Comparison of ENCODE assay signal across 21 mouse cellular contexts in genomic region chr17:64723162-64723561, GRCm38 (mm10).
DNase-seq lines count a peak whose midpoint lies in the region; TF ChIP-seq lines count a peak whose summit lies in the region.
"Had no signal": no experiment of that assay in that cellular context is flagged by ENCODE, and none has a peak within 500 bp of the region (broad histone marks: within the 10 kb centered on the region; RNA-seq: fewer than 3 reads in every experiment).

No protein-coding gene starts in this region.

- dilution Hi-C loops in CH12.LX (cut with MboI; ENCODE audit: extremely low pct_ligation_motif_present, extremely low pct_unique_long_range_greater_than_20kb, low sequenced_read_pairs) = no loop called here

- intact Hi-C loops in left cerebral cortex, postnatal 4 days (cut with DNase I) = no loop called here

- no peak for TF ChIP-seq CTCF in CH12.LX (conservative IDR thresholded peaks at IDR 0.05 in 1 of 2, IDR thresholded peaks at IDR 0.05 in 1 of 2; ENCODE audit: low read depth in 2 of 2, low read length in 2 of 2)

- no peak for TF ChIP-seq POLR2A in CH12.LX (IDR thresholded peaks at IDR 0.05; ENCODE audit: low read depth, low read length)

- no peak for TF ChIP-seq EP300 in CH12.LX (IDR thresholded peaks at IDR 0.05; ENCODE audit: low read length)

- in situ Hi-C loops in CH12.LX (cut with MboI; ENCODE audit: low pct_ligation_motif_present, low pct_unique_long_range_greater_than_20kb, low sequenced_read_pairs) = no loop called here

- no peak overlapping the region for H3K27ac ChIP-seq in CH12.LX (ENCODE audit: insufficient read depth, low read depth)
- H3K27ac ChIP-seq: heart, embryonic 10.5 days; limb, embryonic 10.5 days; midbrain, embryonic 13.5 days; neural tube, embryonic 15.5 days had no signal

- no peak overlapping the region for H3K4me3 ChIP-seq in CH12.LX (replicated peaks in 1 of 3; ENCODE audit: low read depth in 2 of 3, low read length in 2 of 3, poor library complexity in 1 of 3)
- H3K4me3 ChIP-seq: heart, embryonic 10.5 days; limb, embryonic 10.5 days; midbrain, embryonic 13.5 days; myocyte; neural tube, embryonic 15.5 days had no signal

- H3K4me1 ChIP-seq in CH12.LX (ENCODE audit: control insufficient read depth in 1 of 2, insufficient read depth in 2 of 2) = peaks cover 0 to 12% of the 10 kb centered on the region in 2 experiments; a peak in 1 of 4 replicates
- H3K4me1 ChIP-seq: limb, embryonic 10.5 days; midbrain, embryonic 13.5 days; neural tube, embryonic 15.5 days had no signal

- H3K36me3 ChIP-seq in CH12.LX (replicated peaks in 1 of 2; ENCODE audit: control insufficient read depth in 1 of 2, insufficient read depth in 1 of 2, low read length in 1 of 2) = peaks cover 3 to 46% of the 10 kb centered on the region in 2 experiments
- H3K36me3 ChIP-seq: midbrain, embryonic 13.5 days had no signal

- H3K9me3 ChIP-seq in CH12.LX (replicated peaks; ENCODE audit: low read length) = no peaks in the 10 kb centered on the region
- H3K9me3 ChIP-seq: heart, embryonic 10.5 days; limb, embryonic 10.5 days; midbrain, embryonic 13.5 days; neural tube, embryonic 15.5 days had no signal

- H3K4me2 ChIP-seq in CH12.LX (ENCODE audit: insufficient read depth, low read depth, poor library complexity, severe bottlenecking) = no peak overlapping the region
- H3K4me2 ChIP-seq: midbrain, embryonic 13.5 days; neural tube, embryonic 15.5 days had no signal

- DNase-seq in A20 (ENCODE audit: low read depth, low spot score) (peak; percentile 28), CH12.LX (ENCODE audit: extremely low read depth) (peak; percentile 24)
- DNase-seq in induced T-regulatory cell, adult 2 months (ENCODE audit: low read depth) = peak; percentile 20
- DNase-seq in naive thymus-derived CD4-positive, alpha-beta T cell, adult 2 months (ENCODE audit: low read depth) = peak; percentile 24
- DNase-seq in gastrocnemius, postnatal 25 days = no peak
- DNase-seq in lung, postnatal 25 days (ENCODE audit: low spot score) = no peak
- DNase-seq in left cerebral cortex, postnatal 4 days = no peak
- DNase-seq: cerebellum, adult 9-10 months; gastrocnemius, postnatal 14 days; kidney, adult 9 months; kidney, postnatal 25 days; lung, adult 2 months; lung, postnatal 36 days; retina, postnatal 1 day; right cerebral cortex, postnatal 4 days; thymus, postnatal 4 days had no signal

- no peak for TF ChIP-seq RAD21 in CH12.LX (IDR thresholded peaks at IDR 0.05; ENCODE audit: low read depth, low read length)

- H3K27me3 ChIP-seq in CH12.LX (replicated peaks) = no peaks in the 10 kb centered on the region
- H3K27me3 ChIP-seq: midbrain, embryonic 13.5 days; neural tube, embryonic 15.5 days had no signal

- H3K9ac ChIP-seq in CH12.LX (ENCODE audit: insufficient read depth, low read depth) = no peak overlapping the region
- H3K9ac ChIP-seq: midbrain, embryonic 13.5 days; neural tube, embryonic 15.5 days had no signal

- no peaks in the 10 kb centered on the region for H3K79me2 ChIP-seq in CH12.LX (replicated peaks; ENCODE audit: control insufficient read depth, extremely low read depth, insufficient read depth, poor library complexity, severe bottlenecking)

TF ChIP-seq in CH12.LX, 34 proteins besides CTCF, POLR2A, EP300 and RAD21:
- TF ChIP-seq BHLHE40 (IDR thresholded peaks at IDR 0.05; ENCODE audit: low read depth, low read length) = no peak
- TF ChIP-seq ZMIZ1 (IDR thresholded peaks at IDR 0.05; ENCODE audit: low read depth, low read length) = no peak
- TF ChIP-seq CHD2 (IDR thresholded peaks at IDR 0.05; ENCODE audit: low read length) = no peak
- TF ChIP-seq NELFE (IDR thresholded peaks at IDR 0.05; ENCODE audit: low read depth, low read length) = no peak
- TF ChIP-seq USF2 (conservative IDR thresholded peaks at IDR 0.05; ENCODE audit: low read depth, low read length) = no peak
- TF ChIP-seq RCOR1 (conservative IDR thresholded peaks at IDR 0.05; ENCODE audit: low read depth, low read length) = no peak
- no peak for TF ChIP-seq TCF12 (IDR thresholded peaks at IDR 0.05; ENCODE audit: low read depth, low read length)
- TF ChIP-seq ELF1 (IDR thresholded peaks at IDR 0.05; ENCODE audit: low read depth, low read length) = no peak
- no peak for TF ChIP-seq USF1 (IDR thresholded peaks at IDR 0.05; ENCODE audit: low read depth, low read length)
- TF ChIP-seq KAT2A (IDR thresholded peaks at IDR 0.05; ENCODE audit: insufficient replicate concordance, low read length) = no peak
- no peak for TF ChIP-seq MAX (IDR thresholded peaks at IDR 0.05; ENCODE audit: low read length)
- TF ChIP-seq PAX5 (IDR thresholded peaks at IDR 0.05; ENCODE audit: low read length) = no peak
- TF ChIP-seq HCFC1 (IDR thresholded peaks at IDR 0.05; ENCODE audit: low read depth, low read length) = no peak
- TF ChIP-seq TBP (conservative IDR thresholded peaks at IDR 0.05; ENCODE audit: low read depth, low read length) = no peak
- no peak for TF ChIP-seq POLR2AphosphoS2 (IDR thresholded peaks at IDR 0.05; ENCODE audit: low read depth, low read length)
- no peak for TF ChIP-seq ZKSCAN1 (IDR thresholded peaks at IDR 0.05; ENCODE audit: borderline replicate concordance, low read depth, low read length)
- TF ChIP-seq MYC (IDR thresholded peaks at IDR 0.05; ENCODE audit: low read depth, low read length) = no peak
- no peak for TF ChIP-seq SIN3A (IDR thresholded peaks at IDR 0.05; ENCODE audit: low read length)

Comparison
In these comparisons a context has a peak if more than half of its experiments do, and no peak if none do; other contexts are left out.
1. DNase-seq: peak in A20 (single experiment), CH12.LX (single experiment), induced T-regulatory cell, adult 2 months (single experiment) and naive thymus-derived CD4-positive, alpha-beta T cell, adult 2 months (single experiment); none in gastrocnemius, postnatal 25 days (single experiment), lung, postnatal 25 days (single experiment) and left cerebral cortex, postnatal 4 days (single experiment).